Mouse (Mus musculus) naive thymus-derived CD4-positive, alpha-beta T cell, adult 2 months (primary cell): Measurements from ENCODE around the gene Iqschfp.

Experiments
- DNase-seq: peaks from one replicate; pipeline ENCODE4 v3.0.0-alpha.2; 2011; ENCODE audit warnings: low read depth

The Iqschfp gene

DNA sequence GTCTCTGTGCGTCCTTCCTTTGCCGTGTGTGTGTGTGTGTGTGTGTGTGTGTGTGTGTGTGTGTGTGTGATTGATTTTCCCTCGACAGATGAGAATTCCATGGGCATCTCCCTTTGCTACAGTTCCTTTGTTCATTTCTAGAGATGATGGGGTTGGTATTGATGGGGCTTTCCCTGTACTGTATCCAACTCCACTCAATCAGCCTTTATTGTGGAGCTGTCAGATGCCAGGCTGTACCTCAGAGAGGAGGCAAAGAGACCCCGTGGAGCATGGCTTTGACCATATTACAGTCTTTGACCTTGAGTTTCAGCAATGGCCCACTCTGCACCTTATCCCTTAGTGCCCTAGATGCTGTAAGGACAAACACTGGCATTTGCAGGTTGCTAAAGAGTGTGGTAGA is 635.1 kb downstream of the Iqschfp start:
- DNase-seq, result no peak

- DNase-seq, result no peak
Measured at GRCm38 (mm10) chr3:68531908-68532307, 639.9 kb downstream of the Iqschfp start.

GRCm38 (mm10) chr3:68534571-68535051 is 642.6 kb downstream of the Iqschfp start:
- no peak for DNase-seq

GRCm38 (mm10) chr3:68535160-68535728 is 643.2 kb downstream of the Iqschfp start:
- DNase-seq, result no peak

DNA sequence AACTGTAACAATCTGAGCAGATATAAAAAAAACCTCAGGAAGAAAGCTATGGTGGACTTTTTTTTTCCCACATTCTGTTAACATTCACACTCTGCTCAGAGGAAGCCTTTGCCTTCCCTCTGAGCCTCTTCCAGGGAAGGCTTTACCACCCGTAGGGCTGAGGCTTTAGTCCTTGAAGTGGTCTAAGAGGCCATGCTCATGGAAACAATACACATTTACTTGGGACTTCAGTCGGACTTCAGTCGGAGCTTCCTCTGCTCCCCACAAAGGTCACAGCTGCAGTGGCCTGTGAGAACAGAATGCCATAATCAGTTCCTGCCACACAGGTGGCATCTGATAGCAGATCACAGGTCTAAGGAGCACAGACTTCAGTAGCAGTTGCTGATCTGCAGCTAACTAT is 644.0 kb downstream of the Iqschfp start:
- DNase-seq, result no peak

GRCm38 (mm10) chr3:68541688-68542087 is 649.7 kb downstream of the Iqschfp start:
- DNase-seq, result no peak

- DNase-seq, result no peak
Measured at GRCm38 (mm10) chr3:68542944-68543501, 651.0 kb downstream of the Iqschfp start.

DNA sequence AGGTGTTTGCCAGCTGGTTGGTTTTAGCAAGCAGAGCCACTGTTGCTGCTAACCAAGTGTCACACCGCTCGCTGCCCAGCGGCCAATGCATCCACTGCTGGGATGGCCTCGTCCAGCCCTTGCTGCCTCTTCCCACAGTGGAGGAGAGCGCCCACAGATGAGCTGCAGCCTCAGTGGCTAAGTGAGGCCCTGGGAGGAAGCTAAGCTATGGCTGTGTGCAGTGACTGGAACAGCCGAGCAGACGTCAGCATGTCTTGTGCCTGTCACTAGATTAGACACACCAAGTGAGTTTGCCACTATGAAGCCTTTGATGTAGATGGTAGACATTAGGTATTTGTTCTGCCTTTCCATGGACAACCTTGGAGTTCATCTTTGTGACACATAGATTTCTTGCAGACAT is 652.8 kb downstream of the Iqschfp start:
- DNase-seq, result no peak

GRCm38 (mm10) chr3:68545898-68546297 is 653.9 kb downstream of the Iqschfp start:
- DNase-seq, result no peak

DNA sequence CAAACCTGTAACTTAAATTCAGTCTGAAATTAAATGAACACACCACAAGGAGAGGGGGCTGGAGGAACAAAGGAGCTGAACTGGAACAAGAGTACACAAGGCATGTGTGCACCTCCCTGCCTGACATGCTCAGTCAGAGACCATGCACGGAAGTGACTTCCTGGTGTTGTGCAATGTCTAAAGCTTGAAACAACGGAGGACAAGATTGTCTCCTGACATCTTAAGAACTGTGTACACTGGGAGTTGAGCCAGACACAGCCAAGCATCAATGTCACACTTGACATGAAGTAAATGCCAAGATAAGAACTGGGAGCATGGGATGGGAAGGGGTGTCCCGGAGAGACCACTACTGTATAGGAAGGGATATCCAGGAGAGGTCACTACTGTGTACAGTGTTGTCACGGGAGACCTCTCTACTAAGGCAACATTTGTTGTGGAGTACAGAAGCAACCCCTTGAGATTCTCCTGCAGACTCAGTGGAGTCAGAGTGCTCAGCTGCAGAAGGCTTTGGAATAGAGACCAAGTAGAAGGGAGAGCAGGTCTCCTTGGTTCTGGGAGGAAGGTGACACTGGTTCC is 663.1 kb downstream of the Iqschfp start:
- no peak for DNase-seq

- no peak for DNase-seq
Measured at GRCm38 (mm10) chr3:68556891-68557290, 664.9 kb downstream of the Iqschfp start.

GRCm38 (mm10) chr3:68558744-68559143 is 666.7 kb downstream of the Iqschfp start:
- no peak for DNase-seq

DNA sequence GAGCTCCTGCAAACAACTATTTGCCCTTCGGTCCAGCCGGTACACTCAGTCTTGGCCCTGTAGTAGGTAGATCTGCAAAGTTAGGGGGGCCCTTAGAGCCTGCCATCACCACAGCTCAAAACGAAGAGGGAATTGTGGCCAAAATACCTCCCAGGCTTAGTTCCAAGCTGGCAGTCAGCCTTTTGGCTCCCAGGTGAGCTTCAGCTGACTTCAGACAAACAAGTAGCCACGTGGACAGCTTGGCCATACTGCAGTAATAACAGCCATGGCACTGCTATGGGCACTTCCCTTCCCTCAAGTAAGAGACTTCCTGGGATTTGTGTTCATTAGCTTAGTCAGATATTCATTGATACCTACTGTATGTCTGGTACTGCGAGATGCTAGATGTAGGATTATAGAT is 668.0 kb downstream of the Iqschfp start:
- no peak for DNase-seq

DNA sequence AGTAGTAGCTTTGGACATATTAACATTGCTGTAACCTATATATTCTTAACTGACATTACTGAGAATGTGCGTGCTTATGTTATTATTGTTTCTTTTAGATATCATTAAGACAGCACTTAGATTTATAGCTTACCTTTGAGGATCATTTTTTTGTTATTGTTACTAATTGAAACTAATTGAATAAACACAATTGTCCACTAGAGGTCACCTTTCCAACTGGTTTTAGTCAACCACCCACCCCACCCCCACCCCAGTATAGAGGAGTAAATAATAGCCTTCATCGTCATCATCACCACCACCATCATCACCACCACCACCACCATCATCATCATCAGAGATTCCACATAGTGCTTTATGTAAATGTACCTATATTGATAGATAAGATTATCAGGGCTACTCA is 670.8 kb downstream of the Iqschfp start:
- no peak for DNase-seq

- DNase-seq, result no peak
Measured at GRCm38 (mm10) chr3:68563922-68564321, 671.9 kb downstream of the Iqschfp start.

DNA sequence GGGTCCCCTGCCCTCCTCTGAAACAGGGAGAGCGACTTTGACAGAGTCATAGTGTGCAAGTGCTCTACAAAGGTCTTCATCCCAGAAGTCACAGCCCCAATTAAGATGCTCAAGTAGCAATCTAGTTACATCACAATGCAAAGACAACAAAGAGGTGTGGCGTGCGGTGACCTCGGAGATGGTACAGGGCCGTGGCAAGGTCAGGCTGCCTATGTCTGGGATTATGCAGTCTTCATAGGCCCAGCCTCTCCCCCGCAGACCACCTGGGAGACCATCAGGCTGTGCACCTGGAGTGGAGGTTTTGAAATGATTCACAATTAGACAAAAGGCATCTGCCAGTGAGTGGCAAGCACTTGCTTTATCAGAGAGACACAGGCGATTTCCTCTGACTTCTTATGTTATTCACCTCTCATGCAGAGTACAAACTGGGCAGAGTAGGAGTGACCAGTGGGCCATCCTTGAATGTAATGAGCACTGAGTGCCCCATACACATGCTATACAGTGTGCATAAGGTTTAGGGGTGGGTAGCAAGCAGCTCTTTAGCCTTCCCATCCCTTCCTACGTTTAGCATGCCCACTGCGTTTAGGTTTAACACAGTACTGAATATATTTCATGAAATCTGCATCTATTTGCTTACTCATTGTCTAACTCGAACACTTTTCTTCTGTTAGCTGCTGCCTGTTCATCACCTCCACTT is 673.1 kb downstream of the Iqschfp start:
- DNase-seq, result no peak

GRCm38 (mm10) chr3:68565675-68566055 is 673.6 kb downstream of the Iqschfp start:
- no peak for DNase-seq

DNA sequence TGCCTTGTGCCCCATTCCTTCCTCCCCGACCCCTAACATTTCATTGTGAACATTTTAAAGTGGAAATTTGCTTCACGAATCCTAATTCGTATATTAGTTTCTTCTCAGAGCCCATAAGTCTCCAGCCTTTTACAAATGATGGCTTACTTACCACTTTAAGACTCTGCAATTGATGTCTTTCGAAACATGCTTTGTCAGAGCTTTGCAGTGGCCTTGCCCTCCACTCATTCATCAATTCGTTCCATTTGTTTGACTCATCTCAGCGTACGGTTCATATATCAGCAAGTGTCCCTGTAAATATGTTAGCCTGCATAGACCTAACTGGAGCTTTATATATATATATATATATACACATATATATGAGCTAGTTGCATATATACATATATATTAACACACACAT is 675.5 kb downstream of the Iqschfp start:
- DNase-seq, result no peak

DNA sequence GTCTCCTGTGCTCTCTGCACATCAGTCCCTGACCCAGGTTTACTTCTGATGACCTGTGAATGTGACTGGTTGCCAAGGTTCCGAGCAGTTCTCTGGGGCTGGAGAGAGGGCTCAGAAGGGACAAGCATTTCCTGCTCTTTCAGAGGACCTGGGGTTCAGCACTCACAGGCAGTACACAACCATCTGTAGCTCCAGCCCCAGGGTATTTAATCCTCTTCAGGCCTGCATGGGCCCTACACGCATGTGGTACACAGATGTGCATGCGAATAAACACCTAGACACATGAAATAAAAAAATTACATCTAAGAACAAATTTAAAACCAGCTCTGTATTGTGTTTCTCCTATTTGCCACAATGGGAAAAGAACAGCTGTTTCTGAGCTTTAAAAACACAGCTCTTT is 676.1 kb downstream of the Iqschfp start:
- no peak for DNase-seq

DNA sequence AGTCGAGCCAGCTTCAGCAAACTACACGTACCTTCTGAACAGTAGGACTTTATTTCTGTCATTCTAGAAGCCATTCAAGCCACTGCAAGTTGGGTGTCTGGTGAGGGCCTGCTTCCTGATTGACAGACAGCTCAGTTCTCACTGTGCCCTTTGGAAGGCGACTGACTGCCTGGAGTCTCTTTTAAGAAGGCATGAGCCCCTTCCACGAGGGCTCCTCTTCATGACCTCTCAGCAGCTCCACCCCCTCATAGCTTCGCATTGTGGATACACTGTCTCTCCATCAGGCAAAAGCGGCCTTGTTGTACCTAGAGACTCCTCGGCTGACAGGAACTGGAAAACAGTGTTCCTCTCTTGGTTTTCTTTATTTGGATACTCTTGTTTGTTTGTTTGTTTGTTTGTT is 676.7 kb downstream of the Iqschfp start:
- no peak for DNase-seq

DNA sequence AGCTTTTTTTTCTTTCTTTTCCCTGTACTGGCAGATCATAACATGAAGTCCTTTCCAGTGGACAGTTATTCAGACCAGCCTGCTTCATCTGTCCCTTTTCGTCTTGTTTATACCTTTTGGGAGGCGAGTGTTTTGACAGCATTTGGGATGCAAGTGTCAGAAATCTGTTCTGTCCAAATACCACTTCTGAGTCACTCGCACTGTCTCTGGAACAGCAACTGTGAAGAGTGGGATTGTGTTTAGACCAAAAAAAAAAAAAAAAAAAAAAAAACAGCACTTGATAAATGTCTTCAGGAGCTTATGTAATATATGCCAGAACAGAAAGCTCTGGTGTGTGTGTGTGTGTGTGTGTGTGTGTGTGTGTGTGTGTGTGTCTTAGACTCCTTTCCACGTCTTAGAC is 678.3 kb downstream of the Iqschfp start:
- DNase-seq, result no peak

DNA sequence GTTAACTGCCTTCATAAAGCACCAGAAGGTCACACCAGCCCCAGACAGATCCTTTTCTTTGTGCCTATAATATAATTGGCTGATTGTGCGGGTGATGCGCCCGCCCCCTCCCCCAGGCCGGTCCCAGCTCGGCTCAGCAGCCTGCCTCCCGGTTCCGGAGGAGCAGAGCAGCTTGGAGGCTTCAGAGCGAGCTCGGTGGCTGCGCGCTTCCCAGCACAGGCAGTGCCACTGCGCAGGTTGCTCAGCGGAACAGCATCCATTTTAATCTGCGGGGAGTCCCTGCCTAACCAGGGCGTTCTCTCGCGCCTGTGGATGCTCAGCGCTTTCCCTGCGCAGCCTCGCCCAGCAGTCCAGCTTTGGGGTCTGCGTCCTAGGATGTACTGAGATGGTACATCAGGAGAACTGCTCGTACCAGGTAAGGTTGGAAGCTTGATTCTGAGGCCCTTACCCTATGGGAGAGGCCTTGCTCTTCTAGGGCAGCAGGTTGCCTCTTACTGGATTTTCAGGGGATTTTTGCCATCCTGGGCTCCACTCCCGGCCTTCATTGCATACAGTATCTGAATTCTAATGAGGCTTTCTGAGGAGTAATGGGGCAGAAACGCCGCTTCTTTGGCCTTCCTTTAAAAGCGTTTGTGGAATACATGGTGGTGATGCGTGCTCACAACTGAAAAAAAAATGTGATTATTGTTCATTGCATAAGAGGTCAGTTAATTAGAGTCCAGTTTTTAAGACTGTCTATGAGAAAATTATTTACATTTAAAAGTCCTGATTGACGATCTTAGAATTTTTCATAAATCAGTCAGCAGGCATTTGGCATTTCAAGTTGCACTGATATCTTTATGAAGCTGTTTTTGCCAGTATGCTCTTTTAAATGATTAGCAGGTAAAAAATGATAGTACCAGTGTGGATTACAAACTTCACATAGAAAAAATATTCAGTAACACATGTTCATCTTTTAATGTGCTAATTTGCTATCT is 680.5 kb downstream of the Iqschfp start:
- no peak for DNase-seq
